Mouse (Mus musculus) intestine, postnatal 0 days (tissue): ENCODE measurements around the gene Arhgap8. TPM values are rescaled to one million over a fixed set of nuclear protein-coding genes. Genes with fewer than 3 reads are reported as not detected.
"Not testable (repeated sequence)": the region's sequence is repeated elsewhere in the genome, so short reads cannot be mapped to it uniquely, and the experiment has no call there.

Source experiments
- ATAC-seq: fragments of 200-750 bp; cut with Nextera tagmentation; 2 replicates; pipeline ENCODE4 v1.8.0; 2017; ENCODE audit warnings: mild to moderate bottlenecking, moderate TSS enrichment, moderate library complexity
- H3K27ac ChIP-seq: fragments of 300-500 bp; sonication (generic); 2 replicates; pipeline ENCODE4 v1.5.1; 2014; ENCODE audit warnings: mild to moderate bottlenecking, low read depth, low read length, moderate library complexity
- H3K27me3 ChIP-seq: fragments of 300-500 bp; sonication (generic); replicated peaks from 2 replicates; pipeline ENCODE4 v1.6.1; 2014; ENCODE audit warnings: low read length, mixed read lengths; ENCODE audit not compliant: control insufficient read depth, insufficient read depth
- H3K36me3 ChIP-seq: fragments of 300-500 bp; sonication (generic); 2 replicates; pipeline ENCODE4 v1.6.1; 2014; ENCODE audit warnings: mild to moderate bottlenecking, moderate library complexity; ENCODE audit not compliant: control insufficient read depth, insufficient read depth
- H3K4me1 ChIP-seq: fragments of 300-500 bp; sonication (generic); replicated peaks from 2 replicates; pipeline ENCODE4 v1.6.1; 2014; ENCODE audit warnings: antibody characterized with exemption, low read length, mixed read lengths; ENCODE audit not compliant: control insufficient read depth, insufficient read depth
- H3K4me2 ChIP-seq: fragments of 300-500 bp; sonication (generic); replicated peaks from 2 replicates; pipeline ENCODE4 v1.6.1; 2014; ENCODE audit warnings: low read depth, mild to moderate bottlenecking, moderate library complexity
- H3K4me3 ChIP-seq: fragments of 300-500 bp; sonication (generic); 2 replicates; pipeline ENCODE4 v1.5.1; 2014; ENCODE audit warnings: low read depth, low read length
- H3K9ac ChIP-seq: fragments of 300-500 bp; sonication (generic); 2 replicates; pipeline ENCODE4 v1.6.1; 2014; ENCODE audit warnings: mild to moderate bottlenecking, low read depth, low read length
- H3K9me3 ChIP-seq: fragments of 300-500 bp; sonication (generic); 2 replicates; pipeline ENCODE4 v1.6.1; 2016; ENCODE audit warnings: mixed run types; ENCODE audit not compliant: control insufficient read depth
- CTCF ChIP-seq: sonication (generic); IDR thresholded peaks from 2 replicates; pipeline ENCODE4 v1.5.1; 2016; ENCODE audit warnings: low read depth, mild to moderate bottlenecking, control low read depth, antibody characterized with exemption, moderate library complexity
- WGBS: fragments of 180-500 bp; shearing (Covaris S2); extraction: QIAGEN DNeasy Blood & Tissue Kit; methylation state at CpG from one replicate; pipeline ENCODE4 v1.1.7; 2014; 5-methylcytosine and 5-hydroxymethylcytosine counted together
- polyA plus RNA-seq: library from polyadenylated mRNA; unstranded; fragments of >200 nt; fragmentation: Nextera tagmentation; extraction: Ambion mirVana; gene quantifications from 2 replicates; pipeline ENCODE4 v1.2.1, GENCODE M21; 2015

Arhgap8 gene
- polyA plus RNA-seq, 1 experiment from 2014 or later, result 10.6 TPM

GRCm38 (mm10) chr15:84756426-84756825, 36.6 kb downstream of the Arhgap8 start:
- ATAC-seq, result no peak
- TF ChIP-seq CTCF, result no peak
- no peak overlapping the region for H3K27ac ChIP-seq
- H3K27me3 ChIP-seq, result no peaks in the 10 kb centered on the region
- no peak overlapping the region for H3K4me3 ChIP-seq
- H3K36me3 ChIP-seq, result no peaks in the 10 kb centered on the region
- no peaks in the 10 kb centered on the region for H3K4me1 ChIP-seq
- no peaks in the 10 kb centered on the region for H3K9me3 ChIP-seq
- peak overlapping the region; percentile 54 for H3K4me2 ChIP-seq
- no peak overlapping the region for H3K9ac ChIP-seq
- 11% methylated on average over 22 of the region's 22 CpGs for WGBS

DNA sequence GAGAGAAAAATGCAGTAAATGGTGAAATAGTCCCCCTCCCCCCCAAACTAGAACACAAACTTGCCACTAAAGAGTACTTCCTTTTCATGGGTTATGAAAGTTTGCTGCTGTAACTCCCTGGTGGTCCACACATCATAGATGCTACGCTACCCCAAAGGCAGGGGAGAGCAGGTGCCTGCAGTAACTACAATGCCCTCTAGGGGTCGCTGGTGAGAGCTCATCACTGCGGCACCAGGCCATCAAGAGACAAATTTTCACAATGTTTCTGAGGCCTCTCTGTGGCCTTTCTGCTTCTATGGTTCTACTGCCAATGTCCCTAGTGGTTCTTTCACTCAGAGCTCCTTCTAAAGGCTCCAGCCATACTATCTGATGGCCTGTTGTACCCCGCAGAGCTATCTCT, 38.6 kb downstream of the Arhgap8 start:
- Histone ChIP-seq H3K9ac (no peak overlapping the region), H3K9me3 (no peaks in the 10 kb centered on the region), H3K36me3 (no peaks in the 10 kb centered on the region), H3K27ac (no peak overlapping the region), H3K4me3 (no peak overlapping the region), H3K27me3 (no peaks in the 10 kb centered on the region), H3K4me2 (no peak overlapping the region), H3K4me1 (no peaks in the 10 kb centered on the region)
- 53% methylated on average over 4 of the region's 4 CpGs for WGBS
- ATAC-seq, result no peak
- peak; percentile 80 for TF ChIP-seq CTCF

GRCm38 (mm10) chr15:84762712-84763422, 43.0 kb downstream of the Arhgap8 start:
- 83% methylated on average over 8 of the region's 8 CpGs for WGBS
- H3K9me3 ChIP-seq, result no peaks in the 10 kb centered on the region
- H3K9ac ChIP-seq, result no peak overlapping the region
- no peak overlapping the region for H3K4me3 ChIP-seq
- no peak overlapping the region for H3K4me2 ChIP-seq
- H3K27me3 ChIP-seq, result no peaks in the 10 kb centered on the region
- H3K4me1 ChIP-seq, result no peaks in the 10 kb centered on the region
- no peak for TF ChIP-seq CTCF
- H3K27ac ChIP-seq, result no peak overlapping the region
- no peak for ATAC-seq
- H3K36me3 ChIP-seq, result no peaks in the 10 kb centered on the region

- no peak overlapping the region for H3K4me2 ChIP-seq
- TF ChIP-seq CTCF, result no peak
These were observed 43.6 kb downstream of the Arhgap8 start for GRCm38 (mm10) chr15:84763423-84763812.

GRCm38 (mm10) chr15:84766621-84767020, 46.8 kb downstream of the Arhgap8 start:
- Histone ChIP-seq H3K9me3 (no peaks in the 10 kb centered on the region), H3K27me3 (no peaks in the 10 kb centered on the region), H3K4me1 (no peaks in the 10 kb centered on the region), H3K4me3 (no peak overlapping the region), H3K9ac (no peak overlapping the region), H3K4me2 (no peak overlapping the region), H3K27ac (no peak overlapping the region), H3K36me3 (no peaks in the 10 kb centered on the region)
- ATAC-seq, result no peak
- WGBS, result 50% methylated on average over 10 of the region's 10 CpGs
- TF ChIP-seq CTCF, result no peak

More at GRCm38 (mm10) chr15:84763423-84763812, 43.6 kb downstream of the Arhgap8 start:
- 51% methylated on average over 7 of the region's 7 CpGs for WGBS
- Histone ChIP-seq H3K36me3 (no peaks in the 10 kb centered on the region), H3K9me3 (no peaks in the 10 kb centered on the region), H3K4me1 (no peaks in the 10 kb centered on the region), H3K4me3 (no peak overlapping the region), H3K27me3 (no peaks in the 10 kb centered on the region), H3K27ac (no peak overlapping the region), H3K9ac (no peak overlapping the region)
- ATAC-seq, result no peak

DNA sequence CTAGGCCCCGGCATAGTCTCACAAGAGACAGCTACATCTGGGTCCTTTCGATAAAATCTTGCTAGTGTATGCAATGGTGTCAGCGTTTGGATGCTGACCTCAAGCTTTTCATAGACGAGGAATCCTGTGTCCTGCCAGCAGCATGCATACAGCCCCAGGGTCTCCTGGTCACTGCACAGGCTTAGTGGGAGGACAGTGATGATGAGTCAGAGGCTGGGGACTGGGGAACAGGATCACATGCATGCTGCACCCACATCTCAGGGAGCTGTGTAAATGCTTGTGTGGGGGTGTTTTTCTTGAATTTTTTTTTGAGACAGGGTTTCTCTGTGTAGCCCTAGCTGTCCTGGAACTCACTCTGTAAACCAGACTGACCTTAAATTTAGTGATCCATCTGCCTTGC, 48.7 kb downstream of the Arhgap8 start:
- H3K4me2 ChIP-seq, H3K36me3 ChIP-seq, ATAC-seq, H3K4me1 ChIP-seq, H3K9ac ChIP-seq, H3K9me3 ChIP-seq, H3K27ac ChIP-seq, H3K4me3 ChIP-seq, H3K27me3 ChIP-seq: not testable (repeated sequence)
- 80% methylated on average over 3 of the region's 4 CpGs for WGBS
